Mouse (Mus musculus) adrenal gland, postnatal 4 days (tissue): ENCODE data around the gene Ephb2. TPM values are rescaled to one million over a fixed set of nuclear protein-coding genes. Genes with fewer than 3 reads are reported as not detected.

Experiments used
- DNase-seq, 2 experiments: peaks; one replicate each; pipeline ENCODE4 v3.0.0; 2021 to 2022; ENCODE audit warnings: low spot score in 2 of 2, mixed read lengths in 2 of 2
- total RNA-seq, 2 experiments: library from RNA; stranded (reverse); gene quantifications; 2 replicates each; pipeline ENCODE4 v1.2.3; 2021

The Ephb2 gene
- total RNA-seq, 2 experiments from 2014 or later = 16.9 to 21.2 TPM

DNA sequence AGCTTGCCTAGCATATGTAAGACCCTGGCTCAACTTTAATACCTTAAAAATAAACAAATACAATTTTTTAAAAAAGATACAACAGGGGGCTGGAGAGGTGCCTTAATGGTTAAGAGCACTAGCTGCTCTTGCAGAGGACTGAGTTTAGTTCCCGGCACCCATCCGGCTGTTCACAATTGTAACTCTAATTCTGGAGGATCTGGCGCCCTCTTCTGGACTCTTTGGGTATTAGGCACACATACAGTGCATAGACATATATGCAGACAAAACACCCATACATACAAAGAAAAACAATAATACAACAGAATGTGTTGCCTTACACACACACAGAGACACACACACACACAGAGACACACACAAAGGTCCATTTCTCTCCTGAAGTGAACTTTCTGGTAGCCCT, 67.3 kb downstream of the Ephb2 start:
- no peak for DNase-seq

DNA sequence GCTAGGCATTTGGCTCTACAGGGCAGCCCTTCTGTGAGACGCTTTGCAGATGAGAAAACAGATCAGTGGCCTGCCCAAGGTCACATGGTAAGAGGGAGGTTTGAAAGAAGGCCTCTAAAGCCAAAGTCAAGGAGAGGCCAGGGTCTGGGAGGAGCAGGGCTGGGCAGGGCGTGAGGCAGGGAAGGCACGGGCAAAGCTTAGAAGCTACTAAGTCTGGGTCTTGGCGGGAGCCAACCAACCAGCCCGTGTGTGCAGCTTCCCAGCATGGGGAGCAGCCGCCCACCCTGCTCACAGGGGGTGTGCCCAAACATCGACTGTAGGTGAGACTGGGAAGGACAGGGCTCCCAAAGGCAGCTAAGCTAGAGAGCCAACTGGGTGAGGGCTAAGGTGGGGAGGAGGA, 70.7 kb downstream of the Ephb2 start:
- DNase-seq = no peak

DNA sequence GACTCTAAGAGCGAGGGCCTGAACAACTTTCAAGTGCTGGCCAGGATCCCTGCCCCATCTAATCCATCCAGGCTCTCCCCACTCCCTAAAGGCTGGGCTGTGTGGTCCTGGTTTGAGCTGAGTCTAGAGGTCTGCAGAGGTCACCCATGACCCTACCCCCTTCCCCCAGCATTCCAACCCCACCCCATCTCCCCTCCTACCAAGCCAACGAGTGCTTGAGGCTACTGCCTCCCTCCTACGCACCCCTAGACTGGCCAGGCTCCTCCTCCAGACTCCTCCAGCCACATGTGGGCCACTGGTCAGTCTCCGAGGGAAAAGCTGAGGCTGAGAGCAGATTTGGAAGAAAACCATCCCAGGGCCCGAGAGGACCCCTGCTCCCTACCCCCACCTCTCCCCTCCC, 72.4 kb downstream of the Ephb2 start:
- no peak for DNase-seq

DNA sequence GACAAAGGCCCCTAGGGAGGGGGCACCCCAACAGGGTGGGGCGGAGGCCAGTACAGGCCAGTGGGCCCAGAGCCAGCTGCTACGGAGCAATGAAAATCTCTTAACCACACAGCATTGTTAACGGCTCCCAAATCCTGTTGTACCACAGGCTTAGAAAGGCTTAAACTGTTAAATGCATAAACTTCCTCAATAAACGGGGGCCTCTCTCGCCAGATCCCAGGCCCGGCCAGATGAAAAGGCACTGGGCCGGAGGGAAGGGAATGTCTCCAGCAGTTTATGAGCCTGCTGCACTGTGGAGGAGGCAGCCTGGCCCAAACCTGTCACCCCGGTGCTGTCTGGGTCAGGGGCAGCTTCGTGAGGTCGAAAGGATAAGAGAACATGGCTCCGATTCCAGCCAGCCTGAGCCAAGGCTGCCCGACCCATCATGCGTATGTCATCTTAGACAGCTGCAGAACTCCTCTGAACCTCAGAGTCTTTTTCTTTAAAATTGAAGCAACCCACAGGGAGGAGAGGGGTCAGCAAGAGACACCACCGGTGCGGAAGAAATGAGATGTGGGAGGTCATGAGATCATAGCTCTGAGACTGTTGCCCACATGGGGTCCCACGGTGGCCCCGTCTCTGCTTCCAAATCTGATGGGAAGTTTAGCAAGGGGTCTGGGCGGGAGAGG, 73.9 kb downstream of the Ephb2 start:
- no peak for DNase-seq

DNA sequence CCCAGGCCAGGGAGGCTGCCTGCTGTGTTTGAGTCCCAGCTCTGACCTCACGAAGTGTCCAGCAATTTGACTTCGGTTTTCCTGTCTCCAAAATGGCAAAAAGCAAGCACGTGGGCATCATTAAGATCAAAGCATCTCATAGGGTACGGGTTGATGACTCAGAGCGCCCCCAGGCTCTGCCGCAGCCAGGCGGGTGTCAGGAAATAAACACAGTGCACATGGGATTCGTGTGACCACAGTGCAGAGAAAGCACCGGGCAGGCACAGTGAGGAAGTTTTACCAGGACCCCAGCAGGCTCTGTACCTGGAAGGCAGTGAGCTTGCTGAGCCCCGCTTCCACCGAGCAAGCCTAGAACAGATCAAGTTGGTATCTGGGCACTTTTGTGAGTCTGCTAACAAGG, 74.9 kb downstream of the Ephb2 start:
- no peak for DNase-seq

DNA sequence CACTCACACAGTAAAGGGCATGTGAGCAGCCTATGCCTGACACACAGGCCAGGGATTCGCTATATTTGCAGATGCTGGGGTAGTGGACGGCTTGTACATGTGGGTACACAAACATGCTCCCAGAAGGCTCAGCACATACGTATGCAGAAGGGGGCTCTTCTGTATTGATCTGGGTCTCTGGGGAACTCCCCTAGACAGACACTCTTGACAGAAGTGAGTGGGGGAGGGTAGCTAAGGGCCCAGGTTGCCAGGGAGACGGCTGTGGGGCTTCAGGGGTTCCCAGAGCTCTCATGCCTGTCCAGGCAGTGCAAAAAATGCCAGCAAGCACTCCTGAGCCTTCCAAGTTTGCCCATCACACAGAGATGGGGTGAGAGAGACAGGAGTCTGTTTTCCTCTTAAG, 78.7 kb downstream of the Ephb2 start:
- no peak for DNase-seq

DNA sequence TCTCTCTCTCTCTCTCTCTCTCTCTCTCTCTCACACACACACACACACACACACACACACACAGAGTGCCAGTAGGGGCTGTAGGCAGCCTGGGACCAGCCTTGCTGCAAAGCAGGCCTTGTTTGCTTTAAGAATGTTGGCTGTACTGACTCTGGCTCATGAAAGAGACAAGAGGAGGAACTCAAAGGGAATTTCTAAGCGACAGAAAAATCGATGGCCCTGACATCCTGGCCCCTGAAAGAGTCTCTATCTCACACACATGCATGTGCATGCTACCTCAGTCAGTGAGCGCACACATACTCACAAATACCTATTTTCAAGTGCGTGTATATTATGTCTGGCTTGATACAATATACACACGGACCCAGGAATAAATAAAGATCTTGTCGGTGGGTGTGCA, 79.3 kb downstream of the Ephb2 start:
- DNase-seq = no peak

DNA sequence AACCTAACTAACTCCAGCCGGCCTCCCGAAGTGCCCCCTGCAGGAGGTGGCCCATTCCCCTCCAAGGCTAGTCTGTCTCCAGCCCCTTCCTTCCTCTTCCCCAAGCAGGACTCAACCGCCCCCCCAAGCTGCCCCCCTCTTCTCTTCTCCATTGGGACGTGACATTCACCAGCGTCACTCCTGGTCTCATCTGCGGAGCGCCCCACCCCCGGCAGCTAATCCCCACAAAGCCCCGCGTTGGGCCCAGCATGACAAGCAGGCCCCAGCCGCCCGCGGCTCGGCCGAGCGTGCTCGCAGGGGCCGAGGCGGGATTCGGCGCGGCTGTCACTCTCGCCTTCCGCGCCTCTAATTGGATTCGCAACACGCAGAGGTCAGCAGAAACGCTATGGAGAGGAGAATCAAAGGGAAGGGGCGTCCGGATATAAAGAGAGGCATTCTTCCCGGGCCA, 80.4 kb downstream of the Ephb2 start:
- no peak for DNase-seq

DNA sequence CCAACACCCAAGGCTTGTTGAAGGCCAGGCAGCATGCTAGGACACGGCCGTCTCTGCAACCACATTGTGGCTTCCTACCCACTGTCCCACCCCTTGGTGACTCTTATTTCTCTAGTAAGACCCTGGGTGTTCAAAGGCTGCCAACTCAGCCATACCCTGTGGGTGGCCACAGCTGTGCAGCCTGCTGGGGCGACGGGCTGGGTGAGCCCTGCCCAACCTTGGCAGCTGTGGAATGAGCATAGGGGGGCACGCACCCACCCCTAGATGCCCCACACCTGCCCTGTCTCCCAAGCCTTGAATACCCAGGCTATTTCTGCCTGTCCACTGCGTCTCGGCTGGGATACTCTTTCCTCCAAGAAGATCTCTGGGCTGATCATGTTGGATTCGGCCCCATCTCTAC, 81.5 kb downstream of the Ephb2 start:
- no peak for DNase-seq

DNA sequence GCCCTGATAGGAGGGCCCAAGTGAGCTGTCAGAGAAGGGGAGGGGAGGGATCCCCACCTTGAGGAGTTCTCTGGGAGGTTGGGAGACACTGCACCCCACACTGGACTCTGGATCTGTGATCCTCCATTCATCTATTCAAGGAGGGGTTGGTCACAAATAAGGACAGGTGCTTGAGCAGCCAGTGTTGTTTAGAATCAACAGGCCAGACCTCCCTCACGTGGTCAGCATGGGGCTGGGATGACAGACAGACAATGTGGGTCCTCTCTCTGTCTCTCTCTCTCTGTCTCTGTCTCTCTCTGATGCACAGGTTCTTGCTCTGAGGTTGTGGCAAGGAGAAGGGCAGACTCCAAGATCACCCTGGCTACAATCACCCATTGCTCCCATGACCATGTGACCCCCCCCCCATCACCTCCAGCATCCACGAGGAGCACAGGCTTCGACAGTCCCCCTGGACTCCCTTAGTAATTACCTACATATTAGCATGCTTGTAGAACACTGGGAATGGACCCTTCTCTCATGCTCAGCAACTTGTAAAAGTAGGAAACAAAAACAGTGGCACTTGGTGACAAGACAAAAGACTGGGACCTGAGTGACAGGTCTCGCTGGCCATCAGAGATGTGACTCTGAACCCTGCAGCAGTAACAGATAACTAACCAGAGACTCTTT, 84.3 kb downstream of the Ephb2 start:
- DNase-seq = no peak

DNA sequence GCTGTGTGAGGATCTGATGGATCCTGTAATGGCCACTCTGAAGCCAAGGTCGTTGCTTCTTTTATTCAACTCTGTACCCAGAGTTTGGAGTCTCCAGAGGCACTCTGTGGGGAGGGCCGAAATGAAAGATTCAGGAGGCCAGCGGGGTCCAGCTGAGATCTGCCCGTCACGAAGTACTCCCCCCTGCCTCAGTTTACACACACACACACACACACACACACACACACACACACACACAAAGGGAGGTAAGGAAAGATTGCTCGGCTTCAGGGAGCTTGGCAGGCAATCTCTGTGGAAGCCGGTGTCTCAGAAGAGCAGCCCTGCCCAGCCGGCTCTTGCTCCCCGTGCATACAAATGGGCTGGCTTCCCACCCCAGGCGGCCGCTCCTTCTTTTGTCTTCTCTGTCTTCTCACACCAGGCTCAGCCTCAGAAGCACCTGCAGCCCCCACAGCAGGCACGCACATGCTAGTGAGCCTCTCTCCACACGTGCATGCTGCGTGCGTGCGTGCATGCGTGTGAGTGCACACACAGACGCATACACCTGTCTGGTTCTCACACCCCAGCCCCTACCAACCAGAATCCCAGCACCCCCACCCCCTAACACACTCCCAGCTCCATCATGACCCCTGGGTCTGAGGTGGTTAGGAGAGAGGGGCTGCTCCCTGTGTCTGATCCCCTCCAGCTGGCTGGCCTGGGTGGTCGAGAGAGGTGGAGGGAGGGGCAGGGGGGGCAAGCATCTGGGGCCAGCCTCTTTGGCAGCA, 85.0 kb downstream of the Ephb2 start:
- no peak for DNase-seq

DNA sequence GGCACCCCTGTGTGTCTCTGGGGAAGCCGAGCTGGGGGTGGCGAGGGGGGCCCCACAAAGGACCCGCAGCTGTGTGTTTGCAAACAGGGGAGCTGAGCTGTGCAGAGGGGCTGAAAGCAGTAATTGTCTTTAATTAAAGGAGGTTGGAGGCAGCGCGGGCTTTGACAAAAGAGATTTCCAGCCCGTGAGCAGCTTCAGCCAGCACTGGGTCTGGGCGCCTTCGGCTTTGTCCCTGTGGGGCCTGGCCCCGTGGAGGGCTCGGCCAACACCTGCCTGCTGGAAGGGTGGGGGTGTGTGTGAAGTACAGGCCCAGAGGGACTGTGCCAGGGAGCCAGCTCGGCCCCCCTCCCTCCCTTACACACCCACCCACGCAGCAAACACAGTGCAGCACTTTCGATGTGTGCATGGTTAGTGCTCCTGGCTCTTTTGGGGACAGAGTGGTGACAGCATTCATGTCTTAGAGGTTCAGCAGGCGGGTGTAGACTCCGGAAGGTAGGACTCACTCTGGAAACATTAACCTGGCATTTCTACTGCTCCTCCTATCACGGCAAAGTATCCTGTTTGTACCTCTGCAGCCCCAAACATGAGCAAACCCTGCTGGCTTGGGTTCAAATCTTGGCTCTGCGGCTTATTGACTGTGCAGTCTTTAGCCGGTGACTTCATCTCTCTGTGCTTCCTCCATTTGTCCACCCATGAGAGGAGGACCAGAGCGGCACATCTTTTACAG, 85.8 kb downstream of the Ephb2 start:
- DNase-seq = no peak

DNA sequence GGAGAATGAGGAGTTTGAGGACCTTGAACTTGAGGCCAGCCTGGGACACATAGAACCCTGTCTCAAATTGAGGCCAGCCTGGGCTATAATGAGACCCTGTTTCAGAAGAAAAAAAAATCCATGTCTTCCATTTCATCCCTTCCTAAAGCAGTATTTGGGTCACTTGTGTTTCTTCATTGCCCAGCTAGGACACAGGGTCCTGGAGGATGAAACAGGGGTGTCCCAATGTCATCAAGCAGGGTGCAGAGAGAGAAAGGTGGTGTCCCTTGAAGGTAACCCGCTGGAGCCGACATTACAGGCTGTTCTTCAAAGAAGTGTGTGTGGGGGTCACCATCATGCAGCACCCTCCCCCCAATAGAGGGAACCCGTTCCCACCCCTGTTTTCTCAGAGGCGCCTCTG, 86.4 kb downstream of the Ephb2 start:
- no peak for DNase-seq

DNA sequence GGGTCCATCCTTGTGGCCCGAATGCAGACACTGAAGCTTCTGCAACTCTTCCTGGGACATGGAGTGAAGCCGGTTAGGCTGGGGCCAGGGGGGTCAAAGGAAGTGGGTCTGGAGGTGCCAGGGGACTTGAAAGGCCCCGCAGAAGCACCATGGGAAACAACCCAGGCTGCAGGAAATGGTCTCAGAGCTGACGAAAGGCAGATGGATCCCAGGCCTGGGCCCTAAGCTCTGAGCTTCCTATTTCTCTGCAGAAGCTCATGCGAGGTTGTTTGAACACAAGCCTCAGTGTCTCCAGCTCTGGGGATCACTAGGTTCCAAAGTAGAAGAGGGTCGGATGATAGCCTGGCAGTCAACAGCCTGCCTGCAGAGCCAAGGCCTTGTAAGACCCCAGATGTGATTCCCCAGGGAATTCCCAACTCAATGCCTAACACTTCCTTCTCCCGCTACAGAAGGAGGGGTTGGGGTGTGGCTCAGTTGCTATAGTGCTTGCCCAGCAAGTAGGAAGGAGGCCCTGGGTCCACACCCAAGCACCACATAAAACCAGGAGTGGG, 86.9 kb downstream of the Ephb2 start:
- DNase-seq = no peak

DNA sequence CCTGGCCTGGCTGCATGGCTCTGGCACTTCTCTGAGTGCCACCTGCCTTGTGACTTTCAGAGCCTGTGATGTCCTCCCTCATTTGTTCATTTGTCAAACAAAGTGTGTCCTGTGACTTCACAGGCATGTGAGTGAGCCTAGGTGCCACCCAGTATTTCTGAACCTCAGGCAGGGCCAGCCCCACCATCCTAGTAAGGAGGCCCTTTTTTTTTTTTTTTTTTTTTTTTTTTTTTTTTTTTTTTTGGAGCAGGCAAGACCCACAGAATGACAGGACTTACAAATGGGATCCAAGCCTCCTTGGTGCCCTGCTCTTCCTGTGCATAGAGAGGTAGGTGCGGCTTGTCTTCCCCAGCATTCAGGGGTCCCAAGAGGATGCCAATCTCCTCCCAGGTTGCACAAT, 89.3 kb downstream of the Ephb2 start:
- DNase-seq = no peak

DNA sequence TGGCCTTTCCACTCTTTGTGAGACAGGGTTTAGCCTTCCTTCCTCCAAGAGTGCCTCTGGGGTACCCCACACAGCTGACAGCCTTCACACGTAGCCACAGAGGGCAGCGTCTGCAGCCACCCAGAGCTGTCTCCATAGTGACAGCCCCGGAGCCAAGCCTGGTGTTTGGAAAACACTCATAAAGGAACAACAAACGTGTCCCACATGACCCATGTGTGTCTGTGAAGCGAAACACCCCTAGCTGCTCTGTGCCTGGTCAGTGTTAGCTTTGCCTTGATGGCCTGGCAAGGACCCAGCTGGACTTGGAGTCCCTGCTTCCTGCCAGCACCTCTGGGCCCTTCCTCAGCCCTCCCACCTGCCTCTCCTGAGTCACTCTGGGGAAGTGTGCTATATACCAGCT, 93.1 kb downstream of the Ephb2 start:
- peak in 1 of 2 experiments; percentile 26 for DNase-seq

DNA sequence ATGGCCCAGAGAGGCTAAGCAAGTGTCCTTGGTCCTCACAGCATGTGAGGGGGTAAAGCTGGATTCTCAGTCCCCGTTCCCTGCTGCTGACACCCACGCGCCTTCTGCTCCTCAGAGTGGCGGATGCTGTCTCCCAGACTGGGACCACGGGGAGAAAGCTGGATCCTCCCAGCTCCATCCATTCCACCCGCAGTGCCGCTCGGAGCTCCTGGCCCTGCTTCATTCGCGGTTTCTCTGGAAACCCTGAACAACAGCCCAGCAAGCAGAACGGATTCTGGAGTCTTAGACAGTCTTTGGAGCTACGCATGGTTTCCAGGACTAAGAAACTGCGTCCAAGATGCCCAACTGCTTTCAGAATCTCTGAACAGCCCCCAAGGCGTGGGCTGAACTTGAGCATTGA, 93.9 kb downstream of the Ephb2 start:
- no peak for DNase-seq

DNA sequence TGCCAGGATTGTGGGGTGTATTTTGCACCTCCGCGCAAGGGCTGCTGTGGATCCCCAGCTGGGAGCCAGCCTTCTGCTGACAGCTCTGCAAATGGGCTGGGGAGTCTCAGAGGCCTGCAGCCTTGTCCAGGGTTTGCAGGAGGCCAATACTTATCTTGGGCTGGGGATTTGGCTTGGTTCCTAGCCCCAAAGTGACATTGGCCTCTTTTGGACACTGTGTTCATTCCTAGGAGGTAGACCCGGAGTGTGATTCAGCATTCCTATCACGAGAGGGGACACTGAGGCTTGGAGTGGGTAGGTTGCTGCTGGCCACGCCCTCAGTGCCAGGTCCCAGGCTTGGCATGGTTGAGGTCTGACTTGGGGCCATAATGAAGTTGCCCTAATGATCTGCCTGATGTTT, 94.8 kb downstream of the Ephb2 start:
- no peak for DNase-seq

DNA sequence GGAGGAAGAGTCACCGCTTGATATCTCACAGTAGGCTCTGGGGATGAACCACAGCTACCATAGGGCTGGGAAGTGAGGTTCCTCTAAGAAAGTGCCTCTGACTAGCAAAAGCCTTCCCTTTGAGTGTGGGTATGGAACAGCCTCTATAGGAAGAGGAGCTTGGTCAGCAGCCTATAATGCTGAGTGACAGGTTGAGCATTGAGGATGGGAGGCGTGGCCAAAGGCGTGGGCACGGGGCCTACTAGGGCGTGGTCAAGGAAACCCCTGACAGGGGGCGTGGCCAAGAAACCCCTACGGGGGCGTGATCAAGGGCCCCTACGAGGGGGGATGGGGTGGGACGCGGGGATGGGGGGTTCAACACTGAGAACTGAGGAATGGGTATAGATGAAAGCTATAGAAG, 96.6 kb downstream of the Ephb2 start:
- no peak for DNase-seq

DNA sequence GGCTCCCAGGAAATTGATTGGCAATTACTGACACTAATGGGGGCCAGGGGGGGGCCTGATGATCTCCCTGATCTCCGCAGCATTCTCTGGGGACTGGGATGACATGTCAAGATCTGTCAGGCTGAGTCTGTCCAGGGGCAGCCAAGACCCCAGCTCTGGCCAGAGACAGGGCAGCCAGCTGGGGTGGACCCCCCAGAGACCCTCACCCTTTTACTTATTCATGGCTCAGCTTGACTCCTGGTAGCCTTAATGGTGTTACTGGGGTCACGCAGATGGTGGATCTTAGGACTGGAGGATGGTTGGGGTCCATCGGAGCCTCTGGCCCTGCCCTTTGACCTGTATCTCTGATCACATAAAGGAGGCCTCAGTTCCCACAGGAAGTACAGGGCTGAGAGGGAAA, 97.5 kb downstream of the Ephb2 start:
- DNase-seq = no peak

DNA sequence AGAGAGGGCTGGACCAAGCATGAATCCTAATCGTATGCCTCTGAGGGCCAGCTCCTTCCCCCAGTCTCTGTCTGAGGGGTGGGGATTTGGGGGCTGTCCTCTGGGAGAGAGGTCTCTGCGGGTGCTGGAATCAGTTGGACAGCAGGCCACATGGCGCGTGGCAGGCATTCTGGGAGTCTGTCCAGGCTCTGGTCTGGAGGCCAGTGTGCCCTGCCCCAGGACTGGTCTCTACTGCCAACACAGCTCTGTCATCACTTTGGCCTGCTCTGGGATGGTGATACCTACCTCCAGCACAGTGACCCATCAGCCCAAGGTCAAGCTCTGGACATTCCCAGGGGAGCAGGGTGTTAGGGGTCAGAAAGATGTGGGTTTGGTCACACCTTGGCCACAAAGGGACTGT, 99.9 kb downstream of the Ephb2 start:
- DNase-seq = no peak
